Mouse (Mus musculus) megakaryocyte, embryonic 14.5 days (primary cell): ENCODE results near the gene Gkap1.

Source experiments
- FLI1 ChIP-seq: IDR thresholded peaks from 2 replicates; pipeline ENCODE4 v1.6.1; 2012; ENCODE audit warnings: low read length, inconsistent platforms, mixed read lengths
- GATA1 ChIP-seq: IDR thresholded peaks from 3 replicates; pipeline ENCODE4 v1.6.1; 2012; ENCODE audit warnings: mixed read lengths, low read length, inconsistent platforms, borderline replicate concordance

DNA sequence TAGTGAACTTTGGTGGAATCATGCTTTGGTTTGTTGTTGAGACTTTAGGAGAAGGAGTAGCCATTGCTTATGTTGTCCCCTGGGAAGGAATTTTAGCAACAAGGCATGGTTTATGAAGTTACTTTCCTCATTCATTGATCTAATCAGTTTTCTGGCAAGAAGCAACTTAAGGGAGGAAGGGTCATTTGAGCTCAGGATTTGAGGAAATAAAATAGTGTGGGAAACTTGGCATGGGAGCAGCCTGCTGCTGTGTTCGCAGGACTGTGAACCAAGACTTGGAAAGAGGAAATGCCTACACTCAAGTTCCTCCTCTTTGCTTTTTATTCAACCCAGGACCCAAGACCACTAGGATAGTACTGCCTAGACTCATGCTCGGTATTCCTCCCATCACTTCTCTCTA is 58.0 kb downstream of the Gkap1 start:
- TF ChIP-seq GATA1 (no peak), FLI1 (no peak)
